Mouse (Mus musculus) cortical plate, adult 2 months (tissue): ENCODE data around the gene Trim43a.
"Not testable (repeated sequence)": the region's sequence is repeated elsewhere in the genome, so short reads cannot be mapped to it uniquely, and the experiment has no call there.

Experiments
- CTCF ChIP-seq: fragments of 200-500 bp; IDR thresholded peaks from 2 replicates; pipeline ENCODE4 v1.5.1; 2011; ENCODE audit warnings: mild to moderate bottlenecking, control low read depth, low read length; ENCODE audit not compliant: insufficient read depth; ENCODE audit errors: extremely low read depth
- POLR2A ChIP-seq: fragments of 200-500 bp; IDR thresholded peaks from 2 replicates; pipeline ENCODE4 v1.6.1; 2011; ENCODE audit warnings: mild to moderate bottlenecking, low read length, control low read depth; ENCODE audit not compliant: insufficient read depth; ENCODE audit errors: extremely low read depth

DNA sequence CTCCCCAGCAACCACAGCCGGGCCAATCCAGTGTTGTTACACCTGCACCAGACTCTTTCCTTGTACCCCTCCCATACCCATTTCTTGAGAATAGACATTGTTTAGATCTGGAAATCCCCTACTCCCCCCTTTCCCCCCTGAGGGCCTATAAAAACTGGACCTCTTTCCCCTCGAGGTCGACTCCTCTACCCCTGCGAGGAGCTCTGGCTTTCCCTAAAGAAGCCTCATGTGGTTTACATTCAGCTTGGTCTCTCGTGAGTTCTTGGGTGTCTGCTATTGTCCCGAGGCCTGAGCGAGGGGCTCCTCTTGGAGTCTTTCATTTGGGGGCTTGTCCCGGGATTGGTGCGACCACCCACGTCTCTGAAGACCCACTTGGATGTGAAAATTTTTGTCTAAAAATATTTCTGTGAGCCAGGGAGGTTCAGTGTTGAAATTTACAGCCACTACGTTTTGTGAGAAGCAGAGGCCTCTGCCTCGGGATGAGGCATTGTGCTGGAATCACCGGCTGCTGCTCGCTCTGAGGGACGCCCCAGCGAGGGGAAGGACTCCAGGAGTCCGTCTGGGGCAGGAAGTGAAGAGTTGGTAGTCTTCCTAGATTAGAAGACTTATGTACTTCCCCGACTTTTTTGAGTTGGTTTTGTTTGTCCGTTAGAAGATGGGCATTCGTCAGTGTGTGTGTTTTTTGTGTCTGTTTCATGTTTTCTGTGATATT is 45.3 kb downstream of the Trim43a start:
- TF ChIP-seq POLR2A, CTCF: not testable (repeated sequence)
